Mouse (Mus musculus): ENCODE results near the gene Hoga1. TPM values are rescaled to one million over a fixed set of nuclear protein-coding genes. Genes with fewer than 3 reads are reported as not detected.

Hoga1 gene
- polyA plus RNA-seq (2012; rRNA removed): 10.8 and 11.7 TPM in 2 replicates

DNA sequence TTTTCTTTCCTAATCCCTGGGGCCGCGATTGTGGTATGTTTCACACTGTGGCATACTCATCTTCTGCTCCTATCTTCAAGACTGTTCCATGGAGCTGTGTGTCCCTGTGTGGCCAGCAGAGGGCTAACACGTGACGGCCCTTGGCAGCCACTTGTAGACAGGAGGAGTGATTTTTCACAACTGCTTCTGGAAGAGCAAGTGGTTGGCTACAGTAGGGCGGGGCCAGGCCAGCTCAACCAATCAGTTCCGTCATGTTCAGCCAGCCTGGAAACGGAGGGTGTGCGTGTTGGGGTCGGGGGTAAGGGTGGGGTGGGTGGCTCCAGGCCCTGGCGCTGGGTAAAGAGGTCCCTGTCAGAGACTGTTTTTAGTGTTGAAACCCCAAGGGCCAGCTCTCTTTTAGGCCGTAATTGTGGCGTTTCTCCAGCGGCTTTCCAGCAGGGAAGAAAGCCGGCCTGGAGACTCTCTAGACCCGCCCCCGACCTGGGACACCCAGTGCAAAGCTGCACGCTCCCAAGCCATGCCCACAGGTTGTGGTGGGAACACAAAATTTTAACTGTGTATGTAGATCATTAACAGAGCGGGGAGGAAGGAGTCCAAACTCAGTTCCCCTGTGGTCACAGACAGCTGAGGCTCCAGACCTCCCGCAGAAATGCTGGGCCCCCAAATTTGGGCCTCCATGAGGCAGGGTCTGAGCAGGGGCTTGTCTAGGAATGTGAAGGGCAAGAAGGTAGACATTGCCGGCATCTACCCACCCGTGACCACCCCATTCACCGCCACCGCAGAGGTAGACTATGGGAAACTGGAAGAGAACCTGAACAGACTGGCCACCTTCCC, at the start of gene Hoga1:
Hoga1 (plus strand) TSS at position 342 of the 834 bp plus-strand sequence.
- no peak for TF ChIP-seq POLR2A (IDR thresholded peaks at IDR 0.05; ENCODE audit: control insufficient read depth, low read depth, low read length)
- TF ChIP-seq CTCF (IDR thresholded peaks at IDR 0.05; ENCODE audit: control insufficient read depth, insufficient read depth, insufficient replicate concordance, low read depth, low read length): peak; percentile 64; the same call in 1 of the 2 replicates
- Histone ChIP-seq H3K36me3 (ENCODE audit: control insufficient read depth, insufficient read depth, low read length) (no peaks in the 10 kb centered on the region), H3K4me3 (ENCODE audit: control insufficient read depth, low read depth, low read length) (peak within 1 kb of the TSS; percentile 28), H3K27me3 (ENCODE audit: control insufficient read depth, insufficient read depth, low read length) (no peaks in the 10 kb centered on the region), H3K4me1 (ENCODE audit: control insufficient read depth, insufficient read depth, low read length) (peaks cover 15% of the 10 kb centered on the region), H3K27ac (ENCODE audit: control insufficient read depth, insufficient read depth, low read depth, low read length) (no peak within 1 kb of the TSS)

DNA sequence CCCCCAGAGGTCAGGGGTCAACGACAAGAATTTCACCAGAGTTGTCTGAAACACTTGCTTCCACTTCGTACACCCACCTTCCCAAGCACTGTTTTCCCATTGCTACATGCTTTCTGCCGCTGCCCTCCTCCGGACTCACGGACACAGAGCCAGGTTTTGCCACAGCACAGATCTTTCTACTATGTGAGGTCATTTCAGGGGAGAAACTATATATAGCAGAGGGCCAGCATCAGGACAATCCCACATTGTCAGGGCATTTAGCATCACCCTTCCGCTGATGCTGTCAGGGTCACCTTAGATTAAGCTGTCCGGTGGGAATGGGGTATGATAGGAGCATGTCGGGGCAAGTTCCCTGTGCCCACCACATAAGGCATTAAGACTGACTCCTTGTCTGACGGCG, 48.3 kb upstream of the Hoga1 start:
- Histone ChIP-seq H3K27ac (ENCODE audit: control insufficient read depth, insufficient read depth, low read depth, low read length) (no peak overlapping the region), H3K4me3 (ENCODE audit: control insufficient read depth, low read depth, low read length) (no peak overlapping the region), H3K27me3 (ENCODE audit: control insufficient read depth, insufficient read depth, low read length) (no peaks in the 10 kb centered on the region), H3K4me1 (ENCODE audit: control insufficient read depth, insufficient read depth, low read length) (peaks cover 3% of the 10 kb centered on the region; the same call in 1 of the 2 replicates), H3K36me3 (ENCODE audit: control insufficient read depth, insufficient read depth, low read length) (no peaks in the 10 kb centered on the region)
- no peak for TF ChIP-seq POLR2A (IDR thresholded peaks at IDR 0.05; ENCODE audit: control insufficient read depth, low read depth, low read length)

GRCm38 (mm10) chr19:41998770-41999548, 46.5 kb upstream of the Hoga1 start:
- H3K36me3 ChIP-seq (ENCODE audit: control insufficient read depth, insufficient read depth, low read length): no peaks in the 10 kb centered on the region
- no peak overlapping the region for H3K4me3 ChIP-seq (ENCODE audit: control insufficient read depth, low read depth, low read length)
- no peak overlapping the region for H3K27ac ChIP-seq (ENCODE audit: control insufficient read depth, insufficient read depth, low read depth, low read length)
- H3K4me1 ChIP-seq (ENCODE audit: control insufficient read depth, insufficient read depth, low read length): peaks cover 3% of the 10 kb centered on the region; the same call in 1 of the 2 replicates
- no peak for TF ChIP-seq POLR2A (IDR thresholded peaks at IDR 0.05; ENCODE audit: control insufficient read depth, low read depth, low read length)
- no peak for TF ChIP-seq CTCF (IDR thresholded peaks at IDR 0.05; ENCODE audit: control insufficient read depth, insufficient read depth, insufficient replicate concordance, low read depth, low read length)
- no peaks in the 10 kb centered on the region for H3K27me3 ChIP-seq (ENCODE audit: control insufficient read depth, insufficient read depth, low read length)

GRCm38 (mm10) chr19:41999688-42000283, 45.6 kb upstream of the Hoga1 start:
- Histone ChIP-seq H3K27ac (ENCODE audit: control insufficient read depth, insufficient read depth, low read depth, low read length) (no peak overlapping the region), H3K27me3 (ENCODE audit: control insufficient read depth, insufficient read depth, low read length) (no peaks in the 10 kb centered on the region), H3K4me3 (ENCODE audit: control insufficient read depth, low read depth, low read length) (no peak overlapping the region), H3K4me1 (ENCODE audit: control insufficient read depth, insufficient read depth, low read length) (peaks cover 3% of the 10 kb centered on the region; the same call in 1 of the 2 replicates), H3K36me3 (ENCODE audit: control insufficient read depth, insufficient read depth, low read length) (no peaks in the 10 kb centered on the region)
- TF ChIP-seq CTCF (IDR thresholded peaks at IDR 0.05; ENCODE audit: control insufficient read depth, insufficient read depth, insufficient replicate concordance, low read depth, low read length) (no peak), POLR2A (IDR thresholded peaks at IDR 0.05; ENCODE audit: control insufficient read depth, low read depth, low read length) (no peak)

- H3K4me3 ChIP-seq (ENCODE audit: control insufficient read depth, low read depth, low read length): no peak overlapping the region
- peaks cover 3% of the 10 kb centered on the region; the same call in 1 of the 2 replicates for H3K4me1 ChIP-seq (ENCODE audit: control insufficient read depth, insufficient read depth, low read length)
- TF ChIP-seq POLR2A (IDR thresholded peaks at IDR 0.05; ENCODE audit: control insufficient read depth, low read depth, low read length): no peak
- no peak for TF ChIP-seq CTCF (IDR thresholded peaks at IDR 0.05; ENCODE audit: control insufficient read depth, insufficient read depth, insufficient replicate concordance, low read depth, low read length)
- no peaks in the 10 kb centered on the region for H3K36me3 ChIP-seq (ENCODE audit: control insufficient read depth, insufficient read depth, low read length)
- no peak overlapping the region for H3K27ac ChIP-seq (ENCODE audit: control insufficient read depth, insufficient read depth, low read depth, low read length)
- no peaks in the 10 kb centered on the region for H3K27me3 ChIP-seq (ENCODE audit: control insufficient read depth, insufficient read depth, low read length)
Measured at GRCm38 (mm10) chr19:42000446-42000958, 44.9 kb upstream of the Hoga1 start.

DNA sequence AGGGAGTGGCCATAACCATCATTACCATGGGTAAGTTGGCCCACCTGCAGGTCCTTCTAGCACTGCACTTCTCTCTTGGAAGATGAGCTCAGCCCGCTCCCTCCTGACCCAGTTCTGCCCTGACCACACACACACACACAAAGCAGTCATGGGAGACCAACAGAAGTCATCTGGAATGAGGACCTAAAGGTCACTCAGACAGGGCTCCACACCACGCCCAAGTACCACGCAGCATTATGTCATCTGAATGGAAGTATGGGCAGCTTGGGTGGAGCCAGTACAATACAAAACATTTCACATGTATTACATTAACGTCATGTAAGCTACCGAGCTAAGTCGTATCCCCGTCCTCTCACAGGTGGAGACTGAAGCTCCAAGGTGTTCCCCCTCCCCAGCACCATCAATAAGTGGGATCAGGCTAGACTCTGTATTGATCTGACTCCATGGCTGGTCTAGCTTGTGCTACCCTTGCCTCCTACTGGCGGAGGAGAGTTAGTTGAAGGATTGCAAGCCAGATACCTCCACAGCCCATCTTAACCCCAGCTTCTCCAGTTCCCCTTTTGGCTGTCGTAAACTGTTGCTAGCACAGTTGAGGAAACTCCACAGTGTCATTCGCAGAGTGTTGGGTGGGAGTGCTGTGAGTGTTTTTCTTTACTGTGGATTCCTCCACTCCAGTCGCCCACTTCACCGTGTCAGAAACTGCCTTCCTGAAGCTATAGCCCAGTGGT, 44.0 kb upstream of the Hoga1 start:
- Histone ChIP-seq H3K36me3 (ENCODE audit: control insufficient read depth, insufficient read depth, low read length) (no peaks in the 10 kb centered on the region), H3K4me1 (ENCODE audit: control insufficient read depth, insufficient read depth, low read length) (peaks cover 3% of the 10 kb centered on the region; the same call in 1 of the 2 replicates), H3K27ac (ENCODE audit: control insufficient read depth, insufficient read depth, low read depth, low read length) (no peak overlapping the region), H3K27me3 (ENCODE audit: control insufficient read depth, insufficient read depth, low read length) (no peaks in the 10 kb centered on the region), H3K4me3 (ENCODE audit: control insufficient read depth, low read depth, low read length) (no peak overlapping the region)
- TF ChIP-seq CTCF (IDR thresholded peaks at IDR 0.05; ENCODE audit: control insufficient read depth, insufficient read depth, insufficient replicate concordance, low read depth, low read length) (no peak), POLR2A (IDR thresholded peaks at IDR 0.05; ENCODE audit: control insufficient read depth, low read depth, low read length) (no peak)

All from testis, adult 2 months (tissue).